Mouse (Mus musculus): ENCODE results near the gene Cd101.

The Cd101 gene

DNA sequence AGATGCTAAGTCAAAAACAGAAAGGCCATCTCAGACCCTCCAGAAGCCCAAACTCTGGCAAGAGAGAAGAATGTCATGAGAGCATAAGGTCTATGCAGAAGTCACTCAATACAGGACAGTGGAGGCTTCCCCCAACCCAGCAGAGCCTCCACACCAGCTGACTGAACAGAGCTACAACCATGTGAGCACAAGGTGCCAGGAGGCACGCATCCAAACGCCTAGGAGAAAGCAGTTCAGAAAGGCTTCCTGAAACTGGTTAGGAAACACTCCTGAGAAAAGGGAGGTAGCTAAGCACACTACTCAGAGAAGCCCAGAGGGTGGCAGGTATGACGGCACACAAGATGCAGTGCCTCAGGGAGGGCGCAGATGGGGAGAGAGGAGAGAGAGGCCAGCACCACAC lies 77.8 kb downstream of the Cd101 start:
- in situ Hi-C loops (cut with MboI; ENCODE audit: unreplicated experiment in 2 of 2), result loop anchor here (10.0 to 25.0 kb wide), 4 partner anchors 636 to 1736 kb away; no protein-coding TSS in a partner anchor

DNA sequence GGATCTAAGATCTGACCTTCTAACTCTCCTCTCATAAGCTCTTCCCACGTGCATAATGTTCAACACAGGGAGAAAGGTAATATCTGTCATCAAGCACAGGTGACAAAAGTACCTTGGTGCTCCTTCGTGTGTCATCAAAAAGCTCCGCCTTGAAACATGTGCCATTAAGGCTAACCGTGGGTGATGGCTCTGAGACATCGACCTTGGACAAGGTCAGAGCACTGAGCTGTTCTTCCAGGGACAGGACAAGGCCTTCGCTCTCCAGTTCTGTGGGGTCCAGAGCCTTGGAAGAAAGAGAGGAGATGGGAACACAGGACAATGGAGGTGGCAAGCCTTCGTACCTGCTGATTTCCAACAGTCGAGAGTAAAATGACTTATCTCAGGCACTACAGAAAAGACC lies 82.1 kb downstream of the Cd101 start:
- in situ Hi-C loops (cut with MboI; ENCODE audit: unreplicated experiment in 2 of 2), result loop anchor here in 1 of 2 experiments (25.0 kb wide), 1 partner anchor 1710 kb away; the partner anchor contains the start of gene Tbx15
